Mouse (Mus musculus): ENCODE measurements around the gene Lmod2. TPM values are rescaled to one million over a fixed set of nuclear protein-coding genes. Genes with fewer than 3 reads are reported as not detected.

The Lmod2 gene
- polyA plus RNA-seq, 1 experiment from 2014 or later = not detected

GRCm38 (mm10) chr6:24634065-24634464 lies 36.5 kb downstream of the Lmod2 start:
- in situ Hi-C loops (cut with MboI; ENCODE audit: low pct_unique_long_range_greater_than_20kb) = no loop called here

DNA sequence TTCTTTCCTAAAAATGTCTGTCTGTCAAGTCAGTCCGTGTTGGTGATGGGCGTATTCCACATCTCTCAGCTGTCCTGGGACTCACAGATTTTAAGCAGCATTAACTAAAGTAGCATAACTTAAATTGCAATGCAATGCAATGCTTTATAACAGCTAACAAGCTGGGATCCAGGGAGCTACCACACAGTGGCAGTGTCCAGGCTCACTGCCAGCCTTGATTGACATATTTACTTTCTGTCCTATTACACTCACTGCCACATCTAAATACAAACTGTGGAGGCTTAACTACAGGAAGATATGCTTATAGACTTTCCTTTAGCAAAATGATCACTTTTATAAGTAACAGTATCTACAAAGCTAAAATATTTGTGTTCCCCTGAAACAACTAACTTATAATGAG lies 38.3 kb downstream of the Lmod2 start:
- POLR2A ChIA-PET = interaction anchor here (0.6 kb wide), 1 partner anchor 9 kb away, joined by 3 read pairs; no protein-coding TSS in a partner anchor
- no peaks in the 10 kb centered on the region for H3K27me3 ChIP-seq
- CTCF ChIA-PET = interaction anchor here (0.8 to 2.6 kb wide), 4 partner anchors 8 to 106 kb away, joined by 3 to 8 read pairs (median 6); no protein-coding TSS in a partner anchor
- ATAC-seq (no peak), DNase-seq (ENCODE audit: low read depth, low spot score) (no peak)
- no peak for TF ChIP-seq CTCF (IDR thresholded peaks at IDR 0.05)
- in situ Hi-C loops (cut with MboI; ENCODE audit: low pct_unique_long_range_greater_than_20kb) = no loop called here

More at GRCm38 (mm10) chr6:24634065-24634464, 36.5 kb downstream of the Lmod2 start:
- no peak for TF ChIP-seq CTCF (IDR thresholded peaks at IDR 0.05)
- ATAC-seq (no peak), DNase-seq (ENCODE audit: low read depth, low spot score) (no peak)
- ChIA-PET CTCF (interaction anchor here (0.8 to 2.6 kb wide), 3 partner anchors 12 to 104 kb away, joined by 3 to 8 read pairs (median 8); no protein-coding TSS in a partner anchor), POLR2A (interaction anchor here (0.6 to 0.7 kb wide), 2 partner anchors 18 to 78 kb away, joined by 3 to 4 read pairs; no protein-coding TSS in a partner anchor)
- no peaks in the 10 kb centered on the region for H3K27me3 ChIP-seq

DNA sequence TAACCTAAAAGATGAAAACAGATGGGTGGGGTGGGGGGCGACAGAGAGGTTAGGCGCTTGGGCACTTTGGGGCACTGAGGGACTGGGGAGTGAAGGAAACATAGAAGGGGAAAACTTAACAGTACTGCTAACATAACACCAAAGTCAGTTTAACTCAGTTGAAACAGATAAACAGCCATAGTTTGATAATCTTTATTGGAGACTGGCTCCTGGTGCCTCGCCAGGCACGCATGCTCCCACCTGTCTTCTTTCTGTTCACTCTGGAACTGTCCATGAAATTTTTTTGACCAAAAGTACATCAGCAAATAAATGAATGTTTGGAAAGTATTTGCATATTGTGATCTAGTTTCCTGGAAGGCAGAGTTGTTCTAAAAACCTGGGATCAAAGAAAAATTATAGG lies 43.7 kb downstream of the Lmod2 start:
- TF ChIP-seq CTCF (IDR thresholded peaks at IDR 0.05) = no peak
- ChIA-PET POLR2A (no interaction called here), CTCF (interaction anchor here (1.9 kb wide), 1 partner anchor 15 kb away, joined by 5 read pairs; no protein-coding TSS in a partner anchor)
- no peak for ATAC-seq
- no peak for DNase-seq (ENCODE audit: low read depth, low spot score)
- in situ Hi-C loops (cut with MboI; ENCODE audit: low pct_unique_long_range_greater_than_20kb) = no loop called here
- no peaks in the 10 kb centered on the region for H3K27me3 ChIP-seq

GRCm38 (mm10) chr6:24642161-24642560 lies 44.6 kb downstream of the Lmod2 start:
- ATAC-seq = no peak

GRCm38 (mm10) chr6:24642960-24643359 lies 45.4 kb downstream of the Lmod2 start:
- no peaks in the 10 kb centered on the region for H3K27me3 ChIP-seq
- ChIA-PET POLR2A (no interaction called here), CTCF (interaction anchor here (1.8 to 2.1 kb wide), 2 partner anchors 10 to 15 kb away, joined by 6 to 8 read pairs; no protein-coding TSS in a partner anchor)
- DNase-seq (ENCODE audit: low read depth, low spot score) = no peak
- in situ Hi-C loops (cut with MboI; ENCODE audit: low pct_unique_long_range_greater_than_20kb) = no loop called here
- ATAC-seq = no peak
- no peak for TF ChIP-seq CTCF (IDR thresholded peaks at IDR 0.05)

More at GRCm38 (mm10) chr6:24642161-24642560, 44.6 kb downstream of the Lmod2 start:
- ChIA-PET POLR2A (interaction anchor here (0.5 kb wide), 1 partner anchor 40 kb away, joined by 4 read pairs; no protein-coding TSS in a partner anchor), CTCF (interaction anchor here (1.9 kb wide), 1 partner anchor 14 kb away, joined by 5 read pairs; no protein-coding TSS in a partner anchor)
- no peak for TF ChIP-seq CTCF (IDR thresholded peaks at IDR 0.05)
- H3K27me3 ChIP-seq = no peaks in the 10 kb centered on the region
- DNase-seq (ENCODE audit: low read depth, low spot score) = no peak
- in situ Hi-C loops (cut with MboI; ENCODE audit: low pct_unique_long_range_greater_than_20kb) = no loop called here

DNA sequence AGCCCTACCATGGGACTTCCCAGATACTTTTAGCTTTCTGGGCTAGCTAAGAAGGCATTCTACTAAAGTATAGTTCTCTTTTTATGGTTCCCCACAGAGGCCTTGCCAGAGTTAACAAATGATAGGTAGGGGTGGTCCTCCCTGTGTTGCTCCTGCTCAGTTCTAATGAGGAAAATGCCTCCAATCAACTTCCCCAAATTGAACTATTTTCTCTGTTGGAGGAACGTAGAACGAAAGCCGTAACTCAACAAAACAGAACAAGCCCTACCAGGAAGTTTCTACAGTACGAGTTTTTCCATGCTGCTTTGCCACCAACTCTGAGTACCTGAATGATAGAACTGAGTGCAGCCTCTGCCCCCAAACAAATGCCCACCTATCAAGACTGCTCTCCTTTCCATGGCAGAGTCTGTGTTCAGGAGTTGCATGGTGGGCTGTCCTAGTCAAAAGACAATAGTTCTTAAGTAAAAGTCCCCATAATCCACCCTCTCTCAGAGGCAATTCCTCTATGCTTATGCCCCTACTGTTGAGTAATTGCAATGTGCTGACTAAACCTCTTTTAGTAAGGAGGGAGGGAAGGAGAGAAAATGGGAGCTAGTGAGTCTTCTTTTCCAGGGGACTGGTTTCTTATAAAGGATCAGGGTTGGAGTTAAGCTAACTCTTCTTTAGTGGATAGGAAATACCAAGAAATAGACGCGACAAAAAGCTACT lies 47.9 kb downstream of the Lmod2 start:
- no peak for DNase-seq (ENCODE audit: low read depth, low spot score)
- no peak for TF ChIP-seq CTCF (IDR thresholded peaks at IDR 0.05)
- in situ Hi-C loops (cut with MboI; ENCODE audit: low pct_unique_long_range_greater_than_20kb) = no loop called here
- ChIA-PET CTCF (interaction anchor here (1.4 to 3.0 kb wide), 2 partner anchors 11 to 17 kb away, joined by 4 to 8 read pairs; no protein-coding TSS in a partner anchor), POLR2A (no interaction called here)
- ATAC-seq = no peak
- H3K27me3 ChIP-seq = no peaks in the 10 kb centered on the region

DNA sequence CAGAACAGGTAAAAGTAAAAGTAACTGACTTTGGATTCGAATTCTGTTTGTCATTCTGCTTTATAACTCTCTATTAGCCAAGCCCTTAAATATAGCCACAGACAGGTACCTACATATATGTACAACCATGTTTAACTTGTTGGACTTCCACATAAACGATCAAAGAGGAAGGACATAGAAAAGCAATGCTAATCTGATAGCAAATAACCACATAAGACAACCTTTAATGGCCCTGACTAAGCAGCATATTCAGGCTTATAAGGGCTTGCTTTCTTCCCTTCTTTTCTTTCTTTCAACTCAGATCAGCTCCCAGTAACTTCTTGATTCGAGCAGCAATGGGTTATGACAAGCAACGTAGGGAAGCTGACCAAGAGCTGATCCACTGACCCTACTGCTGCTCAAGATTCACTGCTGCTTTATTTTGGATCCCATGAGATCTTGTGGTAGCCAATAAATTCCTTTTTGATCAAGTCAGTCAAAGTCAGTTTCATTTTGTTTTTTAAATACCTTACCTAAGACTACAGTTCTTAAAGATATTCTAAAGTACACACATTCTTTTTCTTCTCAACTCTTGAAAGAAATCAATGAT lies 49.6 kb downstream of the Lmod2 start:
- ChIA-PET POLR2A (no interaction called here), CTCF (interaction anchor here (0.8 to 3.0 kb wide), 2 partner anchors 12 to 119 kb away, joined by 3 to 8 read pairs; no protein-coding TSS in a partner anchor)
- ATAC-seq = peak; percentile 63
- TF ChIP-seq CTCF (IDR thresholded peaks at IDR 0.05) = no peak
- no peak for DNase-seq (ENCODE audit: low read depth, low spot score)
- H3K27me3 ChIP-seq = no peaks in the 10 kb centered on the region
- in situ Hi-C loops (cut with MboI; ENCODE audit: low pct_unique_long_range_greater_than_20kb) = no loop called here

- H3K27me3 ChIP-seq = no peaks in the 10 kb centered on the region
- in situ Hi-C loops (cut with MboI; ENCODE audit: low pct_unique_long_range_greater_than_20kb) = no loop called here
- POLR2A ChIA-PET = no interaction called here
- CTCF ChIA-PET = interaction anchor here (1.6 kb wide), 1 partner anchor 15 kb away, joined by 3 read pairs; no protein-coding TSS in a partner anchor
- ATAC-seq = no peak
- no peak for DNase-seq (ENCODE audit: low read depth, low spot score)
- TF ChIP-seq CTCF (IDR thresholded peaks at IDR 0.05) = no peak
Measured at GRCm38 (mm10) chr6:24648403-24648802, 50.8 kb downstream of the Lmod2 start.

GRCm38 (mm10) chr6:24650719-24651118 lies 53.2 kb downstream of the Lmod2 start:
- POLR2A ChIA-PET = no interaction called here
- no peak for DNase-seq (ENCODE audit: low read depth, low spot score)
- TF ChIP-seq CTCF (IDR thresholded peaks at IDR 0.05) = no peak
- CTCF ChIA-PET = interaction anchor here (1.0 to 1.4 kb wide), 3 partner anchors 13 to 121 kb away, joined by 3 to 4 read pairs (median 3); no protein-coding TSS in a partner anchor
- no peaks in the 10 kb centered on the region for H3K27me3 ChIP-seq
- no peak for ATAC-seq
- in situ Hi-C loops (cut with MboI; ENCODE audit: low pct_unique_long_range_greater_than_20kb) = no loop called here

GRCm38 (mm10) chr6:24651538-24651937 lies 54.0 kb downstream of the Lmod2 start:
- POLR2A ChIA-PET = interaction anchor here (0.5 kb wide), 1 partner anchor 17 kb away, joined by 3 read pairs; no protein-coding TSS in a partner anchor

More at GRCm38 (mm10) chr6:24651538-24651937, 54.0 kb downstream of the Lmod2 start:
- in situ Hi-C loops (cut with MboI; ENCODE audit: low pct_unique_long_range_greater_than_20kb) = no loop called here
- ATAC-seq = no peak
- H3K27me3 ChIP-seq = no peaks in the 10 kb centered on the region
- CTCF ChIA-PET = interaction anchor here (1.4 kb wide), 1 partner anchor 122 kb away, joined by 4 read pairs; no protein-coding TSS in a partner anchor
- TF ChIP-seq CTCF (IDR thresholded peaks at IDR 0.05) = no peak
- no peak for DNase-seq (ENCODE audit: low read depth, low spot score)

Other genes starting within 250 kb of the Lmod2 start
- gene Iqub, start 82.7 kb upstream of the Lmod2 start, polyA plus RNA-seq (2021) = not detected
- 218 TPM for gene Ndufa5, start 69.7 kb upstream of the Lmod2 start, polyA plus RNA-seq (2021)
- not detected for gene Asb15, start 69.6 kb upstream of the Lmod2 start, polyA plus RNA-seq (2021)
- gene Wasl, start 67.2 kb downstream of the Lmod2 start, polyA plus RNA-seq (2021) = 61.1 TPM
- not detected for gene Hyal6, start 135.5 kb downstream of the Lmod2 start, polyA plus RNA-seq (2021)
- not detected for gene Hyal4, start 150.6 kb downstream of the Lmod2 start, polyA plus RNA-seq (2021)
- not detected for gene Spam1, start 193.4 kb downstream of the Lmod2 start, polyA plus RNA-seq (2021)

All from Patski (cell line).